In genomic region chr17:71535595-71535994, GRCm38 (mm10) we compare ENCODE assay signal across 5 mouse cellular contexts. TPM values are rescaled to one million over a fixed set of nuclear protein-coding genes. Genes with fewer than 3 reads are reported as not detected.
"Had no signal": no experiment of that assay in that cellular context is flagged by ENCODE, and none has a peak within 500 bp of the region (broad histone marks: within the 10 kb centered on the region; RNA-seq: fewer than 3 reads in every experiment).

No protein-coding gene starts in this region.

RNA-seq across cellular contexts. Expression of gene Ndc80, which starts 8.9 kb away (rescaled TPM):
- polyA plus RNA-seq: liver, adult 2 months had no signal

RNA-seq across cellular contexts. Expression of gene Spdya, which starts 16.3 kb away (rescaled TPM):
- total RNA-seq: liver, adult 2 months; megakaryocyte progenitor cell, adult 5-6 weeks; megakaryocyte, adult 5-6 weeks; megakaryocyte-erythroid progenitor cell, adult 5-6 weeks had no signal
- polyA plus RNA-seq: liver, adult 2 months; lung, adult 2 months had no signal
